ENCODE assay signal across 9 mouse cellular contexts in genomic region chr13:21924734-21925335, GRCm38 (mm10). TPM values are rescaled to one million over a fixed set of nuclear protein-coding genes. Genes with fewer than 3 reads are reported as not detected.
DNase-seq lines count a peak whose midpoint lies in the region; ATAC-seq and TF ChIP-seq lines count a peak whose summit lies in the region.
"Had no signal": no experiment of that assay in that cellular context is flagged by ENCODE, and none has a peak within 500 bp of the region (broad histone marks: within the 10 kb centered on the region; RNA-seq: fewer than 3 reads in every experiment).

No protein-coding gene starts in this region.

- TF ChIP-seq CTCF in thymus, adult 2 months (IDR thresholded peaks at IDR 0.05; ENCODE audit: borderline replicate concordance, control insufficient read depth, extremely low read depth, insufficient read depth, low read length, poor library complexity), result no peak

- no peaks in the 10 kb centered on the region for H3K9me3 ChIP-seq in heart, embryonic 10.5 days
- no peaks in the 10 kb centered on the region for H3K9me3 ChIP-seq in limb, embryonic 13.5 days

- H3K4me3 ChIP-seq in heart, embryonic 10.5 days, result peak overlapping the region; percentile 57
- H3K4me3 ChIP-seq in thymus, adult 2 months (ENCODE audit: control insufficient read depth, insufficient read depth, low read length), result no peak overlapping the region
- H3K4me3 ChIP-seq in limb, embryonic 13.5 days, result peak overlapping the region; percentile 20; the same call in 1 of the 2 replicates

- H3K27me3 ChIP-seq in heart, embryonic 10.5 days (ENCODE audit: insufficient read depth, poor library complexity, severe bottlenecking), result no peaks in the 10 kb centered on the region
- no peaks in the 10 kb centered on the region for H3K27me3 ChIP-seq in thymus, adult 2 months (ENCODE audit: control insufficient read depth, insufficient read depth, low read length)
- H3K27me3 ChIP-seq in limb, embryonic 13.5 days, result peaks cover 8% of the 10 kb centered on the region; the same call in 1 of the 2 replicates

- peak; percentile 86 for DNase-seq in heart, embryonic 10.5 days (ENCODE audit: low spot score)
- DNase-seq in heart, postnatal 25 days (ENCODE audit: low spot score), result no peak
- peak; percentile 77 for DNase-seq in thymus, postnatal 4 days
- no peak for DNase-seq in thymus, adult 2 months
- DNase-seq in testis, postnatal 14 days (ENCODE audit: low spot score), result peak; percentile 67
- DNase-seq in gastrocnemius, postnatal 10 days, result no peak
- DNase-seq in Muller cell, postnatal 12 days (ENCODE audit: inconsistent ontology term), result no peak

- no peak overlapping the region for H3K27ac ChIP-seq in heart, embryonic 10.5 days
- no peak overlapping the region for H3K27ac ChIP-seq in thymus, adult 2 months (ENCODE audit: control insufficient read depth, insufficient read depth, low read length)
- no peak overlapping the region for H3K27ac ChIP-seq in limb, embryonic 13.5 days

- no peaks in the 10 kb centered on the region for H3K36me3 ChIP-seq in heart, embryonic 10.5 days
- no peaks in the 10 kb centered on the region for H3K36me3 ChIP-seq in thymus, adult 2 months (ENCODE audit: control insufficient read depth, insufficient read depth, low read length)
- H3K36me3 ChIP-seq in limb, embryonic 13.5 days, result no peaks in the 10 kb centered on the region

- no peak for TF ChIP-seq POLR2A in thymus, adult 2 months (IDR thresholded peaks at IDR 0.05; ENCODE audit: control insufficient read depth, extremely low read depth, insufficient read depth, low read length, poor library complexity)

- peak overlapping the region; percentile 45 for H3K4me2 ChIP-seq in limb, embryonic 13.5 days (replicated peaks)

- 2% methylated on average over 21 of the region's 21 CpGs for WGBS in heart, embryonic 10.5 days
- WGBS in thymus, adult 2 months, result 73% methylated on average over 21 of the region's 21 CpGs
- 7% methylated on average over 21 of the region's 21 CpGs for WGBS in limb, embryonic 13.5 days

- intact Hi-C loops in heart, postnatal 25 days (cut with DNase I), result loop anchor here (5.0 kb wide), 1 partner anchor 97 kb away; no protein-coding TSS in a partner anchor

- H3K9ac ChIP-seq in limb, embryonic 13.5 days, result no peak overlapping the region

- H3K4me1 ChIP-seq in heart, embryonic 10.5 days, result no peaks in the 10 kb centered on the region
- H3K4me1 ChIP-seq in thymus, adult 2 months (replicated peaks; ENCODE audit: control insufficient read depth, insufficient read depth, low read length), result no peaks in the 10 kb centered on the region
- H3K4me1 ChIP-seq in limb, embryonic 13.5 days, result no peaks in the 10 kb centered on the region

- ATAC-seq in limb, embryonic 13.5 days (ENCODE audit: low FRiP score, low read depth), result no peak

RNA-seq across cellular contexts. Expression of gene Zfp184, which starts 20.1 kb away (rescaled TPM):
- 7.4 and 9.1 TPM in 2 replicates for polyA plus RNA-seq in heart, embryonic 10.5 days (2016; fragmentation: Nextera tagmentation; extraction: Ambion mirVana)
- total RNA-seq in heart, postnatal 25 days (2021), result under 1 TPM; 0.56 to 0.68 TPM
- 1.1 and 1.6 TPM in 2 replicates for polyA plus RNA-seq in thymus, adult 2 months (2012; rRNA removed)
- polyA plus RNA-seq in limb, embryonic 13.5 days (2015; fragmentation: Nextera tagmentation; extraction: Ambion mirVana), result 18.3 and 20.2 TPM in 2 replicates
- 1 to 10 TPM in 1 of 2 experiments, under 1 TPM in 1; 0.73 to 1.2 TPM for total RNA-seq in gastrocnemius, postnatal 10 days (2021)

RNA-seq across cellular contexts. Expression of gene Pom121l2, which starts 56.2 kb away (rescaled TPM):
- 0.09 TPM in 1 of 2 replicates, not detected in the other for polyA plus RNA-seq in heart, embryonic 10.5 days (2016; fragmentation: Nextera tagmentation; extraction: Ambion mirVana)
- total RNA-seq in heart, postnatal 25 days (2021), result not detected
- 0.08 and 0.23 TPM in 2 replicates for polyA plus RNA-seq in thymus, adult 2 months (2012; rRNA removed)
- 0.37 and 0.38 TPM in 2 replicates for polyA plus RNA-seq in limb, embryonic 13.5 days (2015; fragmentation: Nextera tagmentation; extraction: Ambion mirVana)
- total RNA-seq in gastrocnemius, postnatal 10 days (2021), result not detected
- total RNA-seq: left cerebral cortex, adult 18-20 months had no signal

Comparison
In these comparisons a context has a peak if more than half of its experiments do, and no peak if none do; other contexts are left out.
1. DNase-seq: peak in heart, embryonic 10.5 days (single experiment), thymus, postnatal 4 days (single experiment) and testis, postnatal 14 days (single experiment); none in heart, postnatal 25 days (single experiment), thymus, adult 2 months (single experiment), gastrocnemius, postnatal 10 days (single experiment) and Muller cell, postnatal 12 days (single experiment).